Mouse (Mus musculus) kidney, adult 2 months (tissue): ENCODE results near the gene Rhebl1.

Experiments used
- CTCF ChIP-seq: fragments of 200-500 bp; conservative IDR thresholded peaks from 2 replicates; pipeline ENCODE4 v1.5.1; 2011; ENCODE audit warnings: low read depth, mild to moderate bottlenecking, control low read depth, low read length, moderate library complexity, mixed read lengths; ENCODE audit not compliant: insufficient read depth, insufficient read length
- POLR2A ChIP-seq: fragments of 200-500 bp; IDR thresholded peaks from one replicate; pipeline ENCODE4 v1.6.1; 2011; ENCODE audit warnings: low read depth, low read length, control low read depth

DNA sequence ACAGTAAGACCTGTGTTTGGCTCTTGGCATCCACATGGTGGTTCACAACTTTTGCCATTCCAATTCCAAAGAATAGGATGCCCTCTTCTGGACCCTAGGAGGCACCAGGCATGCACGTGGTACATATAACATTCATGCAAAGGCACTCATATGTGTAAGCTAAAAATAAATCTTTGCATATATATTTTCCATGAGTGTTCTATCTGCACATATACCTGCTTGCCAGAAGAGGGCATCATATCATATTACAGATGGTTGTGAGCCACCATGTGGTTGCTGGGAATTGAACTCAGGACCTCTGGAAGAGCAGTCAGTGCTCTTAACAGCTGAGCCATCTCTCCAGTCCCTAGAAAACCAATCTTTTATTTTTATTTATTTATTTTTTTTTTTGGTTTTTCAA is 7.2 kb upstream of the Rhebl1 start:
- TF ChIP-seq CTCF (no peak), POLR2A (no peak)
